Mouse (Mus musculus) spleen, adult 18-20 months (tissue): Measurements from ENCODE around the gene Itga11.

ENCODE experiments used
- DNase-seq, 2 experiments: peaks; one replicate each; pipeline ENCODE4 v3.0.0; 2022; ENCODE audit warnings: mixed read lengths in 2 of 2

Gene Itga11

GRCm38 (mm10) chr9:62821811-62822210 is 144.2 kb downstream of the Itga11 start:
- no peak for DNase-seq

GRCm38 (mm10) chr9:62825791-62826393 is 148.3 kb downstream of the Itga11 start:
- DNase-seq = no peak

- no peak for DNase-seq
Observed at GRCm38 (mm10) chr9:62826456-62826855, 148.8 kb downstream of the Itga11 start.

GRCm38 (mm10) chr9:62827939-62828652 is 150.5 kb downstream of the Itga11 start:
- no peak for DNase-seq

- peak; percentile 82 to 88 for DNase-seq
Observed at GRCm38 (mm10) chr9:62828662-62829086, 151.0 kb downstream of the Itga11 start.

GRCm38 (mm10) chr9:62829877-62830276 is 152.3 kb downstream of the Itga11 start:
- DNase-seq = no peak
